Mouse (Mus musculus) CH12.LX (cell line): ENCODE measurements around the gene Wfdc6a.

ENCODE experiments used
- BHLHE40 ChIP-seq: IDR thresholded peaks from 2 replicates; pipeline ENCODE4 v1.6.1; 2011; ENCODE audit warnings: mild to moderate bottlenecking, low read depth, low read length, improper control_type of control experiment
- E2F4 ChIP-seq: IDR thresholded peaks from 2 replicates; pipeline ENCODE4 v1.6.1; 2011; ENCODE audit warnings: low read depth, low read length, improper control_type of control experiment; ENCODE audit not compliant: insufficient replicate concordance
- GABPA ChIP-seq: IDR thresholded peaks from 2 replicates; pipeline ENCODE4 v1.6.1; 2012; ENCODE audit warnings: low read depth, low read length, improper control_type of control experiment, inconsistent platforms; ENCODE audit not compliant: insufficient replicate concordance
- MAFK ChIP-seq: IDR thresholded peaks from 2 replicates; pipeline ENCODE4 v1.6.1; 2011; ENCODE audit warnings: low read length, improper control_type of control experiment; ENCODE audit not compliant: insufficient replicate concordance
- TCF12 ChIP-seq: IDR thresholded peaks from 2 replicates; pipeline ENCODE4 v1.6.1; 2014; ENCODE audit warnings: low read depth, mild to moderate bottlenecking, inconsistent platforms, low read length, improper control_type of control experiment

DNA sequence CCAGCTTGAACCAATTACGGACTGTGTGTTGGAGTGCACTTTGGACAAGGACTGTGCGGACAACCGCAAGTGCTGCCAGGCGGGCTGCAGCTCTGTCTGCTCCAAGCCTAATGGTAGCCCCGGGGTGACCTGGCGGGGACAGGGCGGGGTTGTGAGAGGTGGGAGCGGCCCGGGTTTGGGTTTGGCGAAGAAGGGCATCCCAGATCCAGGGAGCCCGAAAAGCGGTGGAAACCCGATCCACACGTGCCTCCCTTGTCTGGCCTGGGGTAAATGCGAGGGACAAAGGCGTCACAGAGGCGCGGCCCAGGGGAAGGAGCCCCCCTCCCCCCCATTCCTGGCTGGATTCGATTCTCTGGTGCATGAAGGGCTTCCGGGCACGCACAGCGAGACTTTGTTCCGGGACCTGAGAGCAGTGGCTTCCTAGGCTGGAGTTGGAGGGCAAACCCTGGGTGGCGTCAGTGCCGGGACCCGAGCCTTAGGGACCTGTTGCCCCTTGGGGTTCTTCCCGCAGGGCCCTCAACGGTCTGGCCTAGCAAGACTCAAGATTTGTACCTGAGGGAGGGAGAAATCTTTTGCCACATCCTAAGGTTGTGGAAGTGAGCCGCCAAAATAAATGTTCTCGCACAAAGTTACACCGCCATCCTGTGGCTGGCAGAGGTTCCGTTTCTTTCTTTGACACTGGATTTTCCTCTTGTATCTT is 21.8 kb downstream of the Wfdc6a start:
- TF ChIP-seq BHLHE40: no peak
- no peak for TF ChIP-seq TCF12
- no peak for TF ChIP-seq E2F4
- TF ChIP-seq GABPA: no peak
- TF ChIP-seq MAFK: no peak
